Mouse (Mus musculus) MN1 (cell line): ENCODE data around the gene Csnk1g1.

Source experiments
- DNase-seq: peaks from one replicate; pipeline ENCODE4 v3.0.0-alpha.2; 2016; ENCODE audit warnings: low spot score

Gene Csnk1g1

GRCm38 (mm10) chr9:65995603-65996376 is 87.1 kb downstream of the Csnk1g1 start:
- DNase-seq, result no peak

- DNase-seq, result no peak
Measured at GRCm38 (mm10) chr9:65998965-65999364, 90.2 kb downstream of the Csnk1g1 start.

GRCm38 (mm10) chr9:66004380-66004779 is 95.7 kb downstream of the Csnk1g1 start:
- DNase-seq, result peak; percentile 51

- no peak for DNase-seq
Measured at GRCm38 (mm10) chr9:66007603-66008202, 99.0 kb downstream of the Csnk1g1 start.

GRCm38 (mm10) chr9:66020601-66021000 is 111.9 kb downstream of the Csnk1g1 start:
- DNase-seq, result no peak

GRCm38 (mm10) chr9:66038082-66038481 is 129.4 kb downstream of the Csnk1g1 start:
- no peak for DNase-seq

GRCm38 (mm10) chr9:66038581-66038980 is 129.9 kb downstream of the Csnk1g1 start:
- DNase-seq, result no peak

- no peak for DNase-seq
Measured at GRCm38 (mm10) chr9:66039290-66039689, 130.6 kb downstream of the Csnk1g1 start.

- no peak for DNase-seq
Measured at GRCm38 (mm10) chr9:66040801-66041200, 132.1 kb downstream of the Csnk1g1 start.

- DNase-seq, result no peak
Measured at GRCm38 (mm10) chr9:66042331-66042730, 133.6 kb downstream of the Csnk1g1 start.

GRCm38 (mm10) chr9:66043241-66043640 is 134.5 kb downstream of the Csnk1g1 start:
- no peak for DNase-seq

GRCm38 (mm10) chr9:66049931-66050601 is 141.3 kb downstream of the Csnk1g1 start:
- DNase-seq, result no peak

GRCm38 (mm10) chr9:66051493-66051892 is 142.8 kb downstream of the Csnk1g1 start:
- DNase-seq, result no peak

GRCm38 (mm10) chr9:66052731-66053130 is 144.0 kb downstream of the Csnk1g1 start:
- no peak for DNase-seq

GRCm38 (mm10) chr9:66053620-66054019 is 144.9 kb downstream of the Csnk1g1 start:
- DNase-seq, result no peak

- DNase-seq, result peak; percentile 96
Measured at GRCm38 (mm10) chr9:66059583-66060307, 151.0 kb downstream of the Csnk1g1 start, which contains the start of gene Ppib. Ppib (plus strand) TSS chr9:66060222.

GRCm38 (mm10) chr9:66060308-66060647 is 151.6 kb downstream of the Csnk1g1 start:
- no peak for DNase-seq

GRCm38 (mm10) chr9:66060986-66061385 is 152.3 kb downstream of the Csnk1g1 start:
- DNase-seq, result no peak

GRCm38 (mm10) chr9:66061656-66062055 is 152.9 kb downstream of the Csnk1g1 start:
- DNase-seq, result no peak

GRCm38 (mm10) chr9:66063446-66063845 is 154.7 kb downstream of the Csnk1g1 start:
- DNase-seq, result no peak

GRCm38 (mm10) chr9:66064316-66064715 is 155.6 kb downstream of the Csnk1g1 start:
- no peak for DNase-seq

GRCm38 (mm10) chr9:66066791-66067190 is 158.1 kb downstream of the Csnk1g1 start:
- DNase-seq, result no peak
